Mouse (Mus musculus) midbrain, embryonic 11.5 days (tissue): ENCODE results near the gene Ppp2r3d. TPM values are rescaled to one million over a fixed set of nuclear protein-coding genes. Genes with fewer than 3 reads are reported as not detected.

ENCODE experiments used
- ATAC-seq: fragments of 200-750 bp; cut with Nextera tagmentation; 2 replicates; pipeline ENCODE4 v1.8.0; 2017; ENCODE audit warnings: moderate TSS enrichment, moderate library complexity; ENCODE audit not compliant: low FRiP score
- DNase-seq: peaks from one replicate; pipeline ENCODE4 v3.0.0; 2015; ENCODE audit warnings: low spot score; ENCODE audit errors: missing footprints
- H3K27ac ChIP-seq: fragments of 300-500 bp; sonication (generic); 2 replicates; pipeline ENCODE4 v1.5.1; 2014; ENCODE audit warnings: low read depth, low read length
- H3K27me3 ChIP-seq: fragments of 300-500 bp; sonication (generic); 2 replicates; pipeline ENCODE4 v1.6.1; 2014; ENCODE audit warnings: mild to moderate bottlenecking, low read length, moderate library complexity, mixed read lengths; ENCODE audit not compliant: control insufficient read depth, insufficient read depth
- H3K36me3 ChIP-seq: fragments of 300-500 bp; sonication (generic); 2 replicates; pipeline ENCODE4 v1.6.1; 2014; ENCODE audit warnings: mild to moderate bottlenecking, low read length, moderate library complexity, mixed read lengths; ENCODE audit not compliant: control insufficient read depth, insufficient read depth
- H3K4me1 ChIP-seq: fragments of 300-500 bp; sonication (generic); 2 replicates; pipeline ENCODE4 v1.6.1; 2014; ENCODE audit warnings: low read length; ENCODE audit not compliant: control insufficient read depth, insufficient read depth
- H3K4me2 ChIP-seq: fragments of 300-500 bp; sonication (generic); 2 replicates; pipeline ENCODE4 v1.6.1; 2014; ENCODE audit warnings: mild to moderate bottlenecking, moderate library complexity
- H3K4me3 ChIP-seq: fragments of 300-500 bp; sonication (generic); 2 replicates; pipeline ENCODE4 v1.5.1; 2014; ENCODE audit warnings: low read depth, low read length
- H3K9ac ChIP-seq: fragments of 300-500 bp; sonication (generic); 2 replicates; pipeline ENCODE4 v1.6.1; 2014; ENCODE audit warnings: low read length
- H3K9me3 ChIP-seq: fragments of 300-500 bp; sonication (generic); 2 replicates; pipeline ENCODE4 v1.6.1; 2016; ENCODE audit warnings: low read length; ENCODE audit not compliant: control insufficient read depth
- WGBS: fragments of 180-500 bp; shearing (Covaris S2); extraction: QIAGEN DNeasy Blood & Tissue Kit; methylation state at CpG from one replicate; pipeline ENCODE4 v1.1.7; 2014; 5-methylcytosine and 5-hydroxymethylcytosine counted together
- polyA plus RNA-seq: library from polyadenylated mRNA; unstranded; fragments of >200 nt; fragmentation: Nextera tagmentation; extraction: Ambion mirVana; gene quantifications from 2 replicates; pipeline ENCODE4 v1.2.1, GENCODE M21; 2014

Ppp2r3d gene
- polyA plus RNA-seq, 1 experiment from 2014 or later = 113 TPM

- Histone ChIP-seq H3K27ac (no peak overlapping the region), H3K4me3 (no peak overlapping the region), H3K9ac (no peak overlapping the region), H3K9me3 (peaks cover 15% of the 10 kb centered on the region; the same call in 1 of the 2 replicates), H3K4me1 (no peaks in the 10 kb centered on the region), H3K4me2 (no peak overlapping the region; the same call in 1 of the 2 replicates), H3K36me3 (peaks cover 34% of the 10 kb centered on the region), H3K27me3 (no peaks in the 10 kb centered on the region)
- ATAC-seq (no peak), DNase-seq (no peak)
- WGBS = 92% methylated on average over 9 of the region's 14 CpGs
Measured at GRCm38 (mm10) chr9:124440724-124441045, 36.0 kb downstream of the Ppp2r3d start.

GRCm38 (mm10) chr9:124439848-124440723 is 36.6 kb downstream of the Ppp2r3d start:
- ATAC-seq (peak; percentile 81), DNase-seq (peak; percentile 69)
- H3K27ac ChIP-seq = no peak overlapping the region
- 93% methylated on average over 29 of the region's 29 CpGs for WGBS
- no peaks in the 10 kb centered on the region for H3K4me1 ChIP-seq
- H3K9ac ChIP-seq = no peak overlapping the region
- no peak overlapping the region for H3K4me3 ChIP-seq
- H3K4me2 ChIP-seq = no peak overlapping the region
- H3K36me3 ChIP-seq = peaks cover 34% of the 10 kb centered on the region
- peaks cover 15% of the 10 kb centered on the region; the same call in 1 of the 2 replicates for H3K9me3 ChIP-seq
- no peaks in the 10 kb centered on the region for H3K27me3 ChIP-seq

GRCm38 (mm10) chr9:124439403-124439847 is 37.3 kb downstream of the Ppp2r3d start:
- H3K27me3 ChIP-seq = no peaks in the 10 kb centered on the region
- 95% methylated on average over 13 of the region's 13 CpGs for WGBS

GRCm38 (mm10) chr9:124438686-124439346 is 37.9 kb downstream of the Ppp2r3d start:
- Histone ChIP-seq H3K27me3 (no peaks in the 10 kb centered on the region), H3K9ac (no peak overlapping the region), H3K4me3 (no peak overlapping the region), H3K27ac (no peak overlapping the region), H3K9me3 (peaks cover 15% of the 10 kb centered on the region; the same call in 1 of the 2 replicates), H3K36me3 (peaks cover 34% of the 10 kb centered on the region), H3K4me2 (no peak overlapping the region), H3K4me1 (no peaks in the 10 kb centered on the region)
- DNase-seq (peak; percentile 77), ATAC-seq (peak; percentile 17; the same call in 1 of the 2 replicates)
- 95% methylated on average over 22 of the region's 22 CpGs for WGBS

More at GRCm38 (mm10) chr9:124439403-124439847, 37.3 kb downstream of the Ppp2r3d start:
- ATAC-seq (peak; percentile 57), DNase-seq (peak; percentile 77)
- peaks cover 15% of the 10 kb centered on the region; the same call in 1 of the 2 replicates for H3K9me3 ChIP-seq
- H3K4me3 ChIP-seq = no peak overlapping the region
- no peak overlapping the region for H3K27ac ChIP-seq
- H3K4me2 ChIP-seq = no peak overlapping the region
- no peak overlapping the region for H3K9ac ChIP-seq
- H3K4me1 ChIP-seq = no peaks in the 10 kb centered on the region
- H3K36me3 ChIP-seq = peaks cover 34% of the 10 kb centered on the region

- peak; percentile 99 for DNase-seq
- under 1% methylated on average over 45 of the region's 47 CpGs for WGBS
Measured at GRCm38 (mm10) chr9:124425411-124425885, 51.2 kb downstream of the Ppp2r3d start.

GRCm38 (mm10) chr9:124424542-124425410 is 51.9 kb downstream of the Ppp2r3d start:
- H3K4me1 ChIP-seq = no peaks in the 10 kb centered on the region
- ATAC-seq (peak; percentile 79), DNase-seq (peak; percentile 99)
- H3K9me3 ChIP-seq = no peaks in the 10 kb centered on the region
- no peaks in the 10 kb centered on the region for H3K36me3 ChIP-seq
- peak overlapping the region; percentile 79 for H3K9ac ChIP-seq
- H3K4me3 ChIP-seq = peak overlapping the region; percentile 68
- WGBS = under 1% methylated on average over 48 of the region's 48 CpGs
- H3K4me2 ChIP-seq = peak overlapping the region; percentile 55
- no peaks in the 10 kb centered on the region for H3K27me3 ChIP-seq
- peak overlapping the region; percentile 96 for H3K27ac ChIP-seq

More at GRCm38 (mm10) chr9:124425411-124425885, 51.2 kb downstream of the Ppp2r3d start:
- Histone ChIP-seq H3K27ac (peak overlapping the region; percentile 96), H3K4me3 (peak overlapping the region; percentile 68), H3K9me3 (no peaks in the 10 kb centered on the region), H3K36me3 (no peaks in the 10 kb centered on the region), H3K9ac (peak overlapping the region; percentile 71), H3K4me2 (peak overlapping the region; percentile 55), H3K27me3 (no peaks in the 10 kb centered on the region), H3K4me1 (no peaks in the 10 kb centered on the region)
- peak; percentile 54 for ATAC-seq

GRCm38 (mm10) chr9:124424292-124424541 is 52.5 kb downstream of the Ppp2r3d start:
- ATAC-seq = peak; percentile 23
- H3K27me3 ChIP-seq = no peaks in the 10 kb centered on the region
- WGBS = 0% methylated on average over 27 of the region's 27 CpGs

GRCm38 (mm10) chr9:124423552-124424291 is 53.0 kb downstream of the Ppp2r3d start:
- Histone ChIP-seq H3K4me2 (peak overlapping the region; percentile 55), H3K27me3 (no peaks in the 10 kb centered on the region), H3K9ac (peak overlapping the region; percentile 79), H3K36me3 (no peaks in the 10 kb centered on the region), H3K4me3 (peak overlapping the region; percentile 68), H3K9me3 (no peaks in the 10 kb centered on the region), H3K4me1 (no peaks in the 10 kb centered on the region), H3K27ac (peak overlapping the region; percentile 96)
- ATAC-seq (peak; percentile 73), DNase-seq (peak; percentile 99)
- under 1% methylated on average over 74 of the region's 74 CpGs for WGBS

More at GRCm38 (mm10) chr9:124424292-124424541, 52.5 kb downstream of the Ppp2r3d start:
- Histone ChIP-seq H3K4me3 (peak overlapping the region; percentile 68), H3K36me3 (no peaks in the 10 kb centered on the region), H3K4me1 (no peaks in the 10 kb centered on the region), H3K9me3 (no peaks in the 10 kb centered on the region), H3K9ac (peak overlapping the region; percentile 79), H3K4me2 (peak overlapping the region; percentile 55), H3K27ac (peak overlapping the region; percentile 96)
- DNase-seq = no peak
